Mouse (Mus musculus): Measurements from ENCODE around the gene Mpz. TPM values are rescaled to one million over a fixed set of nuclear protein-coding genes. Genes with fewer than 3 reads are reported as not detected.

Gene Mpz
- polyA plus RNA-seq, 2 experiments, result 5.3 to 14.6 TPM

GRCm38 (mm10) chr1:171162526-171162925 lies 12.0 kb downstream of the Mpz start:
- H3K4me3 ChIP-seq (replicated peaks; ENCODE audit: low read length), result no peak overlapping the region
- no peaks in the 10 kb centered on the region for H3K9me3 ChIP-seq (ENCODE audit: control insufficient read depth, low read length)
- no peak overlapping the region for H3K27ac ChIP-seq (replicated peaks; ENCODE audit: low read depth, low read length)
- H3K4me1 ChIP-seq (ENCODE audit: control insufficient read depth, insufficient read depth, low read length), result no peaks in the 10 kb centered on the region
- no peak for DNase-seq (ENCODE audit: low spot score)
- H3K27me3 ChIP-seq (ENCODE audit: control insufficient read depth, insufficient read depth, low read length), result peaks cover 24% of the 10 kb centered on the region
- 95% methylated on average over 3 of the region's 3 CpGs for WGBS
- TF ChIP-seq POLR2A (IDR thresholded peaks at IDR 0.05; ENCODE audit: borderline replicate concordance, extremely low read depth, insufficient read depth, insufficient read length), result no peak
- H3K4me2 ChIP-seq (replicated peaks; ENCODE audit: low read depth, low read length, severe bottlenecking), result no peak overlapping the region
- H3K36me3 ChIP-seq (ENCODE audit: control insufficient read depth, insufficient read depth, low read length), result no peaks in the 10 kb centered on the region
- H3K9ac ChIP-seq (ENCODE audit: low read depth, low read length, severe bottlenecking), result no peak overlapping the region
- no peak for ATAC-seq (ENCODE audit: low FRiP score, low read depth)

GRCm38 (mm10) chr1:171164258-171164657 lies 13.7 kb downstream of the Mpz start:
- Histone ChIP-seq H3K9ac (ENCODE audit: low read depth, low read length, severe bottlenecking) (no peak overlapping the region), H3K27me3 (ENCODE audit: control insufficient read depth, insufficient read depth, low read length) (peaks cover 13% of the 10 kb centered on the region; the same call in 1 of the 2 replicates), H3K4me2 (replicated peaks; ENCODE audit: low read depth, low read length, severe bottlenecking) (no peak overlapping the region), H3K36me3 (ENCODE audit: control insufficient read depth, insufficient read depth, low read length) (no peaks in the 10 kb centered on the region), H3K27ac (replicated peaks; ENCODE audit: low read depth, low read length) (no peak overlapping the region), H3K4me1 (ENCODE audit: control insufficient read depth, insufficient read depth, low read length) (no peaks in the 10 kb centered on the region), H3K4me3 (replicated peaks; ENCODE audit: low read length) (no peak overlapping the region), H3K9me3 (ENCODE audit: control insufficient read depth, low read length) (no peaks in the 10 kb centered on the region)
- TF ChIP-seq POLR2A (IDR thresholded peaks at IDR 0.05; ENCODE audit: borderline replicate concordance, extremely low read depth, insufficient read depth, insufficient read length), result no peak
- ATAC-seq (ENCODE audit: low FRiP score, low read depth) (no peak), DNase-seq (ENCODE audit: low spot score) (peak; percentile 40)
- WGBS, result 38% methylated on average over 3 of the region's 3 CpGs

- no peaks in the 10 kb centered on the region for H3K9me3 ChIP-seq (ENCODE audit: control insufficient read depth, low read length)
- TF ChIP-seq POLR2A (IDR thresholded peaks at IDR 0.05; ENCODE audit: borderline replicate concordance, extremely low read depth, insufficient read depth, insufficient read length), result no peak
- WGBS, result 63% methylated on average over 5 of the region's 5 CpGs
- H3K4me1 ChIP-seq (ENCODE audit: control insufficient read depth, insufficient read depth, low read length), result no peaks in the 10 kb centered on the region
- ATAC-seq (ENCODE audit: low FRiP score, low read depth), result no peak
- H3K27me3 ChIP-seq (ENCODE audit: control insufficient read depth, insufficient read depth, low read length), result no peaks in the 10 kb centered on the region
- no peak overlapping the region for H3K4me2 ChIP-seq (replicated peaks; ENCODE audit: low read depth, low read length, severe bottlenecking)
- H3K36me3 ChIP-seq (ENCODE audit: control insufficient read depth, insufficient read depth, low read length), result no peaks in the 10 kb centered on the region
- H3K9ac ChIP-seq (ENCODE audit: low read depth, low read length, severe bottlenecking), result no peak overlapping the region
- no peak for DNase-seq (ENCODE audit: low spot score)
- no peak overlapping the region for H3K4me3 ChIP-seq (replicated peaks; ENCODE audit: low read length)
- H3K27ac ChIP-seq (replicated peaks; ENCODE audit: low read depth, low read length), result no peak overlapping the region
Observed at GRCm38 (mm10) chr1:171165629-171166345, 15.3 kb downstream of the Mpz start.

GRCm38 (mm10) chr1:171168906-171169305 lies 18.4 kb downstream of the Mpz start:
- no peaks in the 10 kb centered on the region for H3K4me1 ChIP-seq (ENCODE audit: control insufficient read depth, insufficient read depth, low read length)
- H3K4me3 ChIP-seq (replicated peaks; ENCODE audit: low read length), result no peak overlapping the region
- 83% methylated on average over 12 of the region's 12 CpGs for WGBS
- DNase-seq (ENCODE audit: low spot score) (no peak), ATAC-seq (ENCODE audit: low FRiP score, low read depth) (no peak)
- no peaks in the 10 kb centered on the region for H3K27me3 ChIP-seq (ENCODE audit: control insufficient read depth, insufficient read depth, low read length)
- no peaks in the 10 kb centered on the region for H3K36me3 ChIP-seq (ENCODE audit: control insufficient read depth, insufficient read depth, low read length)
- no peak overlapping the region for H3K9ac ChIP-seq (ENCODE audit: low read depth, low read length, severe bottlenecking)
- TF ChIP-seq POLR2A (IDR thresholded peaks at IDR 0.05; ENCODE audit: borderline replicate concordance, extremely low read depth, insufficient read depth, insufficient read length), result no peak
- no peak overlapping the region for H3K4me2 ChIP-seq (replicated peaks; ENCODE audit: low read depth, low read length, severe bottlenecking)
- H3K9me3 ChIP-seq (ENCODE audit: control insufficient read depth, low read length), result no peaks in the 10 kb centered on the region
- H3K27ac ChIP-seq (replicated peaks; ENCODE audit: low read depth, low read length), result no peak overlapping the region

- no peak overlapping the region for H3K4me3 ChIP-seq (replicated peaks; ENCODE audit: low read length)
- H3K27ac ChIP-seq (replicated peaks; ENCODE audit: low read depth, low read length), result no peak overlapping the region
- 58% methylated on average over 3 of the region's 3 CpGs for WGBS
- no peak overlapping the region for H3K4me2 ChIP-seq (replicated peaks; ENCODE audit: low read depth, low read length, severe bottlenecking)
- H3K27me3 ChIP-seq (ENCODE audit: control insufficient read depth, insufficient read depth, low read length), result no peaks in the 10 kb centered on the region
- no peak for TF ChIP-seq POLR2A (IDR thresholded peaks at IDR 0.05; ENCODE audit: borderline replicate concordance, extremely low read depth, insufficient read depth, insufficient read length)
- H3K9ac ChIP-seq (ENCODE audit: low read depth, low read length, severe bottlenecking), result no peak overlapping the region
- H3K4me1 ChIP-seq (ENCODE audit: control insufficient read depth, insufficient read depth, low read length), result no peaks in the 10 kb centered on the region
- H3K9me3 ChIP-seq (ENCODE audit: control insufficient read depth, low read length), result no peaks in the 10 kb centered on the region
- DNase-seq (ENCODE audit: low spot score) (no peak), ATAC-seq (ENCODE audit: low FRiP score, low read depth) (no peak)
- H3K36me3 ChIP-seq (ENCODE audit: control insufficient read depth, insufficient read depth, low read length), result no peaks in the 10 kb centered on the region
Observed at GRCm38 (mm10) chr1:171169913-171170312, 19.4 kb downstream of the Mpz start.

Data from limb, embryonic 14.5 days (tissue).